Mouse (Mus musculus): Measurements from ENCODE around the gene Ifi205. TPM values are rescaled to one million over a fixed set of nuclear protein-coding genes. Genes with fewer than 3 reads are reported as not detected.

Ifi205 gene
- polyA plus RNA-seq, 1 experiment from 2014 or later = not detected

Other genes with a start within 250 kb of the Ifi205 start
- gene Ifi211, start 118.8 kb downstream of the Ifi205 start, polyA plus RNA-seq (2015; fragmentation: Nextera tagmentation; extraction: Ambion mirVana) = 0.19 TPM in 2 replicates
- gene Mndal, start 89.3 kb downstream of the Ifi205 start, polyA plus RNA-seq (2015; fragmentation: Nextera tagmentation; extraction: Ambion mirVana) = 2.4 and 3.5 TPM in 2 replicates
- gene Ifi203, start 89.1 kb downstream of the Ifi205 start, polyA plus RNA-seq (2015; fragmentation: Nextera tagmentation; extraction: Ambion mirVana) = 2.3 and 2.7 TPM in 2 replicates
- not detected in 2 replicates for gene Ifi202b, start 49.1 kb downstream of the Ifi205 start, polyA plus RNA-seq (2015; fragmentation: Nextera tagmentation; extraction: Ambion mirVana)
- gene Olfr433, start 8.9 kb upstream of the Ifi205 start, polyA plus RNA-seq (2015; fragmentation: Nextera tagmentation; extraction: Ambion mirVana) = not detected in 2 replicates
- gene Olfr432, start 17.4 kb upstream of the Ifi205 start, polyA plus RNA-seq (2015; fragmentation: Nextera tagmentation; extraction: Ambion mirVana) = not detected in 2 replicates
- not detected in 2 replicates for gene Olfr430, start 34.8 kb upstream of the Ifi205 start, polyA plus RNA-seq (2015; fragmentation: Nextera tagmentation; extraction: Ambion mirVana)
- not detected in 2 replicates for gene Olfr429, start 52.5 kb upstream of the Ifi205 start, polyA plus RNA-seq (2015; fragmentation: Nextera tagmentation; extraction: Ambion mirVana)
- not detected in 2 replicates for gene Olfr427, start 65.1 kb upstream of the Ifi205 start, polyA plus RNA-seq (2015; fragmentation: Nextera tagmentation; extraction: Ambion mirVana)
- not detected in 2 replicates for gene Olfr231, start 89.4 kb upstream of the Ifi205 start, polyA plus RNA-seq (2015; fragmentation: Nextera tagmentation; extraction: Ambion mirVana)
- not detected in 2 replicates for gene Olfr424, start 99.7 kb upstream of the Ifi205 start, polyA plus RNA-seq (2015; fragmentation: Nextera tagmentation; extraction: Ambion mirVana)
- gene Olfr420, start 123.8 kb upstream of the Ifi205 start, polyA plus RNA-seq (2015; fragmentation: Nextera tagmentation; extraction: Ambion mirVana) = not detected in 2 replicates
- 0.08 and 0.13 TPM in 2 replicates for gene Spta1, start 141.0 kb upstream of the Ifi205 start, polyA plus RNA-seq (2015; fragmentation: Nextera tagmentation; extraction: Ambion mirVana)
- gene Olfr419, start 220.3 kb upstream of the Ifi205 start, polyA plus RNA-seq (2015; fragmentation: Nextera tagmentation; extraction: Ambion mirVana) = not detected in 2 replicates

Measured in forebrain, embryonic 15.5 days (tissue).